Mouse (Mus musculus): ENCODE results near the gene Pepd.

DNA sequence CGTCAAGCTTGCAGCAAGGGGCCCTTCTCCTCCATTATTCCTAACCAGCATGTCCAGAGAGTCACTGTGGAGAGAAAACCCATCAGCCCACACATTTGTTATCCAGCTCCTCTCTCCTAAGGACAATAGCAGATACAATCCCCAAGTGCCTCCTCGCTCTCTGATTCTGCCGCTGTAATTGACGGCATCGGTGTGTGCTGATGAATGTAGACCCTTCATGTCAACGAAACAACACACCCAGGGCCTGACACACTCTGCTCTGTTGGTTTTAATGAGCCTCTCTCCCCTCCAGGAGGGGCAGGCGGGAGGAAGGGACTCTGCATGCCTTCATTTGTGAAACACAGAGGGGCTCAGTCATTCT, 27.8 kb downstream of the Pepd start:
- no peak for TF ChIP-seq CTCF (IDR thresholded peaks at IDR 0.05)
- TF ChIP-seq POLR2A (IDR thresholded peaks at IDR 0.05; ENCODE audit: insufficient read depth, low read depth, low read length): no peak

All from heart, adult 2 months (tissue).